Mouse (Mus musculus) spleen, embryonic (tissue): ENCODE data around the gene Dcp1a.

ENCODE experiments used
- CTCF ChIA-PET: fragments of 350-600 bp; sonication (Branson Sonifier 250); formaldehyde crosslinking; loops from one replicate; lab custom pipeline; 2022; lab: Charles Lee

Dcp1a gene

DNA sequence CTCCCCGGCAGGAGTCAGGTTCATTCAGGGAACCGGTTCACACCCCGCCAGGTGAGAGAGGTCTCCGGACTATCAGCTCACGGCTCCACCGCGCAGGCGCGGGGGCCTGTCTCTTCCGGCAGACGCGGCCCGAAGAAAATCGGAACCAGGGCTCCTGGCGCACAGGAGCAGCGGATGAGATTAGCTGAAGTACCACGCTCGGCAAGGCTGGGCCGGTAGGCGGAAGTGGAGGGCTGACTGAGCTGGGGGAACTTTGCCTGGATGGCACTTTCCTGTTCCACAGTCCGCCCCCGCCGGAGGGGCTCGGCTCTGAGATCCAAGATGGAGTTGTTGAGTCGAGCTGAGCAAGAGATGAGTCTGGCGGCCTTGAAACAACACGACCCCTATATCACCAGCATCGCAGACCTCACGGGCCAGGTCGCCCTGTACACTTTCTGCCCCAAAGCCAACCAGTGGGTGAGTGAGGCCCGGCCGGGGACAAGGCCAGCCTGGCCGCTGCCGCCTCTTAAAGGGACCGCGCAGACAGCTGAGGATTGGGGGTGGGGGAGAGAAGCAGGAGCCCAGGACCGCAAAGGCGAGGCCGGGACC, at the start of gene Dcp1a:
TSS of gene Dcp1a (plus strand) at position 175 of the 588 bp plus-strand sequence.
- CTCF ChIA-PET: interaction anchor here (0.5 kb wide), 1 partner anchor 22 kb away, joined by 3 read pairs; no protein-coding TSS in a partner anchor

DNA sequence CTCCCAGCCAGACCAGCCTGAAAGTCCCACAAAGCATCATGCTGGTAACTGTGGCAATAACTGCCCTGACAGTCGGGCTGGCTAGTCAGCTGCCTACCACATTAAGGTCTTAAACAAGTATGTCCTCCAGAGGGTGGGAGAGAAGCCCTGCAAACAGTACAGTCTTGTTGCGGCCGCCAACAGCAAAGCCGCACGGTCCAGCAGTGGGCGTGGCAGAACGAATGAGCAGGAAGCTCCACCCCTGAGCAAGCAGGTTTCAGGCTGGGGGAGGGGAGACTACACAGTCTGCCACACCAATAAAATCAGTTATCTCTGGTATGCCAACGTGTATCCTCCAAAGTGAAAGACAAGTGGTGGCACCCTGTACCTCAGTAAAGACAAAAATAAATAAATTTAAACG, 49.7 kb upstream of the Dcp1a start:
- CTCF ChIA-PET: no interaction called here

DNA sequence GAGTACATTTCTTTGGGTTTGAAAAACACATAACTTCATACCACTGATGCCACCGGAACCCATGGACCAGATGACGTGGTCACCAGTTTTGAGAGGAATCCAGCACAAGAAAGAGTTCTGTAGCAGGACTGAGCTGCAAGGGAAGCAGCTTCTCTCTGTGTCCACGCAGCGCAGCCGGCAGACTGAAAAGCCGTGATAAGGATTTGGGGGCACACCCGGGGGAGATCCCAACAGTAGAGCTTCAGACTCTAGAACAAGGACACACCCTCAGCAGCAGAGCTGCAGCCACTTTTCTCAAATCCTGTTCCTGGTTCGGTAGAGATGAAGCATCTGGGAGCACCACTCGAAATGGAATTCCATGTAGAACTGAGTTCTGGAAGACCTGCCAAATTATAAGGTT, 49.3 kb upstream of the Dcp1a start:
- CTCF ChIA-PET: no interaction called here

DNA sequence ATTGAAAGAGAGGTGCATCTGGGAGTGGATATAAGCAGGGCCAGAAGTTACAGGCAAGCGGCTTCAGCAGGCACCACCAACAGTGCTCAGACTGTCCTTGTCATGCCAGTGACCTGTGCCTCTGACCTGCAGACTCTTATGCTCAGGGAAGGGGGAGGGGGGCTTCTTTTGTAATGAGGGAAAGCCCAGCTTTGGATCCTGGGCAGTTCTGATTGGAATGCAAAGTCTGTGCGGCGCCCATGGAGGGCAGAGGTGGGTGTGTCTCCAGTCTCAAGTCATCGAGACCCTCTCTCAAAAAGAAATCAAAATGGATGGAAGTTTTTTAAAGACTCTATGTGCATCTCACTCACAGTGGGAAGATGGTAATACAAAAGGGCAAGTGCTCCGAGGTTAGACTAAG, 48.9 kb upstream of the Dcp1a start:
- CTCF ChIA-PET: no interaction called here

DNA sequence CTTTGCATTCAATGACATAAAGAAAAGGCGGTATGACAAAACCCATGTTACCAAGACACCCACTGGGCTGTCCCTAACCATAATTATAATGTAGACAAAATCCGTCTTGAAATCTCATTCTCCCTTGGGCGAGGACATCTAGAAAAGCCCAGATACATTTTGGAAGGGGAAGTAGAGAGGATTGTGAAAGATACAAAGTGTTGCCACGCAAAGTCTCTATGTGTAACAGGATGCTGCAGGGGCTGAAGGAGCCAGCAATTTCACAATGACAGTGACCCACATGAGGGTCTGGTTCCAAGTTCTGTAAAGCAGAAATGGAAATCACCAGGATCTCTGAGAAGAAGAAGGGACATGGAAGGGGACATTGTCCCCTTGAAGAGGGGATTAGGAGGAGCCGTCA, 44.0 kb upstream of the Dcp1a start:
- CTCF ChIA-PET: no interaction called here

DNA sequence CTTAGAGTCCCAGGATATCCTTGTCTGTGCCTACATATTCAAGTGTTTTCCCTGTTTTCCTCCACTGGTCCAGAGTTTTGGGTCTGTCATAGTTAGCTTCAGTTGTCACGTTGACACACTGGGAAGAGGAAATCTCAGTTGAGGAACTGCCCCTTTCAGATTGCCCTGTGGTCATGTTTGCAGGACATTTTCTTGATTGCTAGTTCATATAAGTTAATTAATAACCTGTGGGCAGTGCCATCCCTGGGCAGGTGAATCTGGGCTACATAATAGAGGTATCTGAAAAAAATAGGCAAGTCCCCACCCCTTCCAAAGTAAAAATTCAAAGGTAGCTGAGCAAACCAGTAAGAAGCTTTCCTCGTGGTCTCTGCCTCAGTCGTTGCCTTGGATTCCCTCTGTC, 39.4 kb upstream of the Dcp1a start:
- CTCF ChIA-PET: interaction anchor here (0.9 kb wide), 1 partner anchor 303 kb away, joined by 4 read pairs; no protein-coding TSS in a partner anchor

DNA sequence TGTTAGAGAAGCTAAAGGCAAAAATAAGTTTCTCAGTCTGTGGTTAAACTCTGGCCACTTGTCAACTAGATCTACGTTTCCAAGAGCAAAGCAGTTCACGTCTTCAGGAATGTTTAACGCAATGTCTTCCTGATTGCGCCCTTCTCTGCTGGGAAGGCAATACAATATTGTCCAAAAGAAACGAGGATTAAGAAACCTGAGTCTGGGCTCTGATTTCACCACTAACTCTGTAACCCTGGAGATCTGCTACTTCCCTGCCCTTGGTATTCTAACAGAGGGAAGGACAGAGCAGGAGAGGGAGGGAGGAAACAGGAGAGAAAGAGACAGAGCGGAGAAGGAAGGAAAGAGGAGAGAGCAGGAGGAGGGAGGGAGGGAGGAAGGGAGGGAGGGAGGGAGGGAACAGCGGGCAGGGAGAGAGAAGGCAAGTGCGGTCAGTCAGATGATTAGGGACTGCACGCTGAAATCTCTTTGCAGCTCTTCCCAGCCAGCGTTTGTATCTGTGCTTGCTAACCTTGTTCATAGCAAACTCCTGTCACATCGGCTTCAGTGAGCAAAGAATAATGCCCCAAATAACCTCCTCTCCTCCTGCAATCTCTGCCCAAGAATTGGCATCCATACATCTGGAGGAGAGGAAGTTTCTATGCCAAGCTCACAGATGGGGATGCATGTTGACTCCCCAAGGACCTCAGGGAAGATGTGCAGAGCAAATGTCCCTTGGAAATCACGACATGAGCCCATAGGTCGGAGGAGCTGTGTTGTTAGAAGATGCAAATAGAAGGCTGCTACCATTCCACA, 23.3 kb upstream of the Dcp1a start:
- CTCF ChIA-PET: no interaction called here

DNA sequence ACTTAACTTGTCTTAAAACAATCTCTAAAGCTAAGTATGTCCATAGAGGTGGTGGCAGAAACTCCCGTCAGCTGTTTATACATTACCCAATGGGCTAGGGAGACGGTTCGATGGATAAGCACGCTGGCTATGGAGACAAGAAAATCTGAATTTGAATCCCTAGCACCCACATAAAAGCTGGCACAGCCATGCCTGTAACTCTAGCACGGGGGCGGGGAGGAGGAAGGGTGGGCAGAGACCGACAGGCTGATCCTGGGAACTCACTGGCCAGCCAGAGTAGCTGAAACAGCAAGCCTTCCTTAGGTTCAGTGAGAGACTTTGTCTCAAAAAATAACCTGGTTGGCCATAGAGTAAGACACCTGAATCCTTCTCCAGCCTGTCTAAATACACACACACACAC, 21.9 kb upstream of the Dcp1a start:
- CTCF ChIA-PET: interaction anchor here (0.6 to 0.7 kb wide), 3 partner anchors 22 to 568 kb away, joined by 3 to 6 read pairs (median 3); partner anchors contain the start of gene Dcp1a

DNA sequence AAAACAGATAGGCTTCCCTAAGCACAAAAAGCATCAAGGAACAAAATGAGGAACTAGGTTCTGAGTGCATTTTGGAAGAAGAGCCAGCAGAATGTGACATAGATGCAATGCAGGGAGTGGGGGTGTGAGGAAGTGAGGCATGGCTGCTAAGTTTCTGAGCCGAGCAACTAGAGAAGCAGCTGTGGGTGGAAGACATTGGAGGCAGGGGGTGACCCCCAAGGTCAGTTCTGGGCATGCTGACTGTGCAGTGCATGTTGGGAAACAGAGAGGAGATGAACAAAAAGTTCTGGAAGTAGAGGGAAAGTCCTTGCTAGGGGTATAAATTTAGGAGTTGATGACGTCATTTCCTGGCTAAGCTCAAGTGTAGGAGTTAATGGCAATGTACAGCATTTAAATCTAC, 21.4 kb upstream of the Dcp1a start:
- CTCF ChIA-PET: interaction anchor here (0.7 to 1.0 kb wide), 3 partner anchors 160 to 567 kb away, joined by 3 to 6 read pairs (median 4); no protein-coding TSS in a partner anchor

DNA sequence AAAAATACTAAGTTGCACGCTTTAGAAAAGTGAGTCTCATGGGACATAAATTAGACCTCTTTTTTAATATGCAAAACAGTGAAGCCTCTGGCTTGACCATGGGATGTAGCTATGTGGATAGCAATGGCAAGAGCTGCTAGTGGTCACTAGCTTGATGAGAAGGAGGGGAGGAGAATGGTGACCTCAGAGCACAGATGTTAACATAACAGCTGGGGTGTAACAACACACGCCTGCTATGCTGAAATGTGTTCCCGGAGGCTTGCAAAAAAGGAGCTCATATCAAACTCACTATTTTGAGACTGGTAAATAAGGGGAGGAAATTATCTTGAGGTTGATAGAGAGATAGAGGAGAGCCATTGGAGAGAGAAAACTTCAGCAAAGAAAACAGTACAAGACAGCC, 20.5 kb upstream of the Dcp1a start:
- CTCF ChIA-PET: interaction anchor here (0.5 to 1.2 kb wide), 7 partner anchors 62 to 491 kb away, joined by 3 to 5 read pairs (median 4); no protein-coding TSS in a partner anchor

DNA sequence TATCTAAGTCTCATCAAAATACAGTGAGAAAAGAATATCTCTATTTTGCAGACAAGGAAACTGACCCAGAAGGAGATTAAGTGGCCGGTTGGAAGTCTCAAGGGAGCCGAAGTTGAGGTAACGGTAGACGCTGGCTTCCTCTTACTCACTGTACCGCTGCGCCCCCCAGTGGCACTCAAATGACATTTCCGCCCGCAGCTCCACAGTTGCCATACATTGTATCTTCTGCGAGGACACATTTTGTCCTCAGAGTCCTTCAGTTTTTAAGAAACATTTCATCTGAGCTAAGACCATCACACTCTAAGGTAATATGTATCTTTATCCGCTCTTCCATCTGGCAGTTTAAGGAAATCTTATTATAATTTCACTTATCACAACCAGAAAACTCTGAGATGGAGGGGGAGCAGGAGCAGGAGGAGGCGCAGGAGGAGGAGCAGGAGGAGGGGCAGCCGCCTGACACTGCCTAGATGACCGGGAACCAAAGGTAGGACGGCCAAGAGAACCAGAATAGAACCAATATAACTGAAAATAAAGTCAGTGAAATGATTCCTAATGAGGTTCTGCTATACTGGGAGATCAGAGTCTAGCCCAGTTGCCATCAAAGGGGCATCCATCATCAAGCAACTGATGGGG, 19.3 kb upstream of the Dcp1a start:
- CTCF ChIA-PET: interaction anchor here (1.1 kb wide), 1 partner anchor 277 kb away, joined by 4 read pairs; no protein-coding TSS in a partner anchor

DNA sequence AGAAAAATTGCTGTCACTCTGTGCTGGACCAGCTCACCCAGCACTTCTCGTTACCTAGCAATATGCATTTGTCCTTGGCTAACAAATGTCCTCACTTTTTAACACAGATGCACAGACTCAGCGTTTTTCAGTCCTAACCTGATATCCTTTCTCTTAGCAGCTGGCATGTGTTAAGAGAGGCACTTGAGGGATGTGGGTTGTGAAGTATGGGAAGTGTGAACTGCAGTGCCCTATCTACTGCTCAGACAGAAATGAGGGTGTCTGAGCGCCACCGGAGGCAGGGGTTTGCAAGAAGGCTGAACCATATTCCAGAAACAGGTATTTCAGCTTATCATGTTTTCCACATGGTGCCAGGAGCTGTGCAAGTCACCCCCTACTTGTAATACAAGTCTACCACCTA, 16.0 kb upstream of the Dcp1a start:
- CTCF ChIA-PET: no interaction called here

DNA sequence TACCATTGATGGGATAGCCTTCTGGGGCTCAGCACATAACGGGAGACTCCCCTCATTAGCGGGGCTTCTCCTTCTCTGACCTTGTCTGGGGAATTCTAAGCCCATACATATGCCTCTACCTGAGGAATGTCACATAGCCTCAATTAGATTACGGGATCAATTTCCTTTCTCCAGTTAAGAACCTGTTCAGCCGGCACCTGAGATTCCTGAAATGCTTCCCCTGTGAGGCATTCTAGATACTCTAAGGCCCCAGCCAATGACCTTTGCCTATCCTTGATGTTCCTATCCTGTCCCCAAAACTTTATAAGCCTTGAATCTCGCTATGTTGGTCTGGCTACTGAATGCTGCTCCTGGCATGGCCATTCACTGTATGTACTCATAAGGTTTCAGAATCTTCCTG, 5.7 kb upstream of the Dcp1a start:
- CTCF ChIA-PET: no interaction called here

DNA sequence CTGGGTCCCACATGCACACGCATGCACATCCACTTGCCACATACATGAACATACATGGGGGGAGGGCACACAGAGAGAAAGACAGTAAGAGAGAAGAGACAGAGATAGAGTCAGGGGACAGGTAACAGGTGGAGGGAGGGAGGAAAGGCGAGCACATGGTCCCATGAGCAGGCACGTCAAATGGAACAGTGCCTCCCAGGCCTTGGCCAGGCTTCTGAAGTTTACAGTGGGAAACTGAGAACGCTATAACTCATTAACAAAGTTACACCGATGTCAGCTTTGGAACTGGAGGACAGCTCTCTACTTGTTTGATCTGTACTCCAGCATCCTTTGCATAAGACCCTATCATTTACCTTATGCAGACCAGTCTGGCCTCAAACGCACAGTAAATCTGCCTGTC, 4.9 kb upstream of the Dcp1a start:
- CTCF ChIA-PET: no interaction called here

DNA sequence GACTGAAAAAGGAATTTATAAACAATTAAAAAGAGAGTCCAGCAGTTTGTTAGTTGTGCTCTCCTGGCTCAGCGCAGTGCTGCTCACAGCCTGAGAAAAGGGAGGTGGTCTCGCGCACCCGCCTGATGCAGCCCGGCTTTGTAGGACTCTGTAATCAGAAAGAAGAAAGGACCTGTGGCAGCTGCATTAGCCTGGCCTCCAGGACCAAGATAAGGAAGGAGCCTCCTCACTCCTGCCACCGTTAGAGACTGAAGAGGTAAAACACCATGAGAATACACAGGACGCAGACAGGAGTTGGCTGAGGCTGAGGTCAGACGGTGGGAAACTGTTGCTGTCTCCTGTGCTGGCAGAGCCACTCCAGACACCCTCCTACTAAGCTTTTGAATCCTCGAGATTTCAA, 12.0 kb downstream of the Dcp1a start, which contains the start of gene Cacna1d:
TSS of gene Cacna1d (minus strand) at position 114 of the 400 bp plus-strand sequence.
- CTCF ChIA-PET: no interaction called here

DNA sequence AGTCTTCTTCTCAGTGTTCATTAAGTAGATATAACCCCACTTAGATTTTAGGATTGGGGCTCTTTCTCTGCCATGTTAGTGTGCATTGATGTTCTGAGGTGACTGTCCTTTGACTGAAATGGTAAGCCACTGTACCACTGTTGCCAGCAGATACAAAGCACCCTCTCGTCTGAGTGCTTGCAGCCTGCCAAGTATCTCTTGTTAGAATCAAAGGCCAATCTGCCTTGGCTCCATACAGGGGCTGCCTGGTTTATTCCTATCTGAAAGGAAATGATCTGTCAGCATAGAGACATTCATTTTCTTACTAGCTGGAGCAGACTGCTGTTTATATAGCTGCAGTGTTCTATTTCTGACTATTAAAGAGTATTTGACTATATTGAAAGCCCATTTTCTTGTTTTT, 13.9 kb downstream of the Dcp1a start:
- CTCF ChIA-PET: no interaction called here

DNA sequence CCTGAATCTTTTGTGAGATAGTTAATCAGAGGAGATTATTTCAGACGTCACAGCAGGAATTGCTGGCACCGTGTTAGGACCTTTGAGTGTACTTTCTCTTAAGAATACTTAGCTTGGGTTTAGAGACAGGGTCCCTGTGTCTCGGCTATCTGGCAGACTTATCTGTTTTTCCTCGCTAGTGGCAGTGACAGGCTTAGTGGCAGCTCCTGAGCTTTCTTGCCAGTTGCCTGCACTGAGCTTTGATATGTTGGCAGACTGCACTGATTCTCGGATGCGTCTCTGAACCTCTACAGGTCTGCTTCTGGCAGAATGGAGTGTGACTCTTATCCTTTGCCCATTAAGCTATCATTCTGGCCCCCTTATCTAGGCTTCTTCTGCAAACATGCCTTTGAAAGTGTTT, 15.7 kb downstream of the Dcp1a start:
- CTCF ChIA-PET: no interaction called here

DNA sequence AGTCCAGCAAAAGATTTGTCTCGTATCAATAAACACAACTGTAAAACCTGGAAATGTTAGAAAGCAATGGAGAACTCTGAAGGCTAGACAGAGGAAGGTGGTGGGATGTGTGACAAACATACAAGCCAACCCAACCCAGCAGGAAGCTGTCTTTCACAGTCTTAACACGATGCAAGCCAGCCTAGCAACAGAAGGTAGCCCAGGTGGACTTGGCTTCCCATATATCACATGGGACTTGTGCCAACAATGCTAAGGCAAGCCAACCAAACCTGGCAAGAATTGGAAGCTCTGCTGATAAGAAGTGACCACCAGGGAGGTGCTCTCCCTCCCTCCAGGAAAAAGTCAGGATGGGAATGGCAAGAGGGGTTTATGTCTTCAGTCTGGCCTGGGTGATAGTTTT, 18.9 kb downstream of the Dcp1a start:
- CTCF ChIA-PET: interaction anchor here (0.7 kb wide), 1 partner anchor 502 kb away, joined by 4 read pairs; no protein-coding TSS in a partner anchor

DNA sequence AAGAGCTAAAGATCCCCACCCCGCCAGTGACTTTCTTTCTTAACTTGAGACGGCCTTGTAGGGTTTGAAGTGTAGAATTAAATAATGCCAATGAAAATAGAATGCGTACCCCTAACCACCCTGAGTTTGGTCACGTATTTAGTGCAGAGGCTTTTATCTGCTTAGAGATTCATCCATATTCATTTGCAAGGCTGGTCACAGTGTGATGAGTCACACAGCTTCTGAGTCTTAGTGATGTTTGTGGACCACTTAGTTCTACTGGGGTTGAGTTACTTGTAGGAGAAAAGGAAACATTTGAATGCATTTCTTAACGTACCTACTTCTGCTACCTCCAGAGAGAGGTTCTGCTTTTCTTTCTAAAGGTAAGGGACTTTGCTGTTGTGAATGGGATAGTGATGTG, 25.7 kb downstream of the Dcp1a start:
- CTCF ChIA-PET: no interaction called here

DNA sequence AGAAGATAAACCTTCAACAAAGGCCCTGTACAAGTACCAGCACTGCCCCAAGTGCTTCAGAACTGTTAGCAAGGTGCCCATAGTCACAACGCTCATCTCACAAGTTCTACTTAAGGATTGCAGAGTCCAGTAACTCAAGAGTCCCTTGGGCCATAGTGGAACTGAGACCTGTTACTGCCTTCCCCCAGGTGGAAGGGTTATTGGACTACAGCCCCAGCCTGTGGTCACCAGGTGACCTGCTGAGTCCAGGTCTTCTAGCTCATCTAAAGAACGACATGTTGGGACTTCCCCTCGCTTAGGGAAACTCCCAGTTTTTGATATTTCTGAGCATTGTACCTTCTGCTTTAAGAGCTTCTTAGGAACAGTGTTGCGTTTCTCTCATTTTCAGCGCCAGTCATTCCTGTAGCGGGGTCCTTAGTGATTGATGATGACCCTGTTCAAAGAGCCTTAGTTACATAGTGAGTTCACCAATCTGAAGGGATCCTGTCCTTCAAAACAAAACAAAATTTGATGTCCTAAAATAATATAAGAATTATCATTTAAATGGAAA, 31.0 kb downstream of the Dcp1a start:
- CTCF ChIA-PET: no interaction called here

DNA sequence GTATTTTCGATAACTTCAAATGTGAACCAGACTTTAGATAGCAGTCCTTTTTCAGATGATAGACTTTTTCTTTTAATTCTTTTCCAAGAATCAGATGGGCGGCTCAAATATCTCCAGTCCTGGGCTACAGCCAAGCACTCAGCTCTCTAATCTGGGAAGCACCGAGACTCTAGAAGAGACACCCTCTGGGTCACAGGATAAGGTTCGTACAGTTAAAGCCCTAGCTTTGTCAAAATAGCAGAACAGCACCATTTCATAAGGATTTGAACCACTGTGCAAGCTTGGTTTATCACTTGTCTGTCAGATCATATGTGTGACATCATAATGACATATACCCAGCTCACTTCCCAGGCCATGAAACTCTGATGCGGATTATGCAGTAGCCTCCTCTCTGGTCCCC, 33.6 kb downstream of the Dcp1a start:
- CTCF ChIA-PET: no interaction called here
